Mouse (Mus musculus) forebrain, embryonic 15.5 days (tissue): ENCODE results near the gene Coro7. TPM values are rescaled to one million over a fixed set of nuclear protein-coding genes. Genes with fewer than 3 reads are reported as not detected.

Experiments
- ATAC-seq: fragments of 200-750 bp; cut with Nextera tagmentation; replicated peaks from 2 replicates; pipeline ENCODE4 v1.8.0; 2017; ENCODE audit warnings: mild to moderate bottlenecking, moderate TSS enrichment, moderate library complexity
- H3K27ac ChIP-seq: fragments of 300-500 bp; sonication (generic); replicated peaks from 2 replicates; pipeline ENCODE4 v1.5.1; 2015; ENCODE audit warnings: mild to moderate bottlenecking, inconsistent platforms
- H3K27me3 ChIP-seq: fragments of 300-500 bp; sonication (generic); 2 replicates; pipeline ENCODE4 v1.6.1; 2015; ENCODE audit warnings: inconsistent platforms
- H3K36me3 ChIP-seq: fragments of 300-500 bp; sonication (generic); 2 replicates; pipeline ENCODE4 v1.6.1; 2015; ENCODE audit warnings: mild to moderate bottlenecking, inconsistent platforms
- H3K4me1 ChIP-seq: fragments of 300-500 bp; sonication (generic); 2 replicates; pipeline ENCODE4 v1.6.1; 2015; ENCODE audit warnings: inconsistent platforms
- H3K4me2 ChIP-seq: fragments of 300-500 bp; sonication (generic); replicated peaks from 2 replicates; pipeline ENCODE4 v1.6.1; 2015; ENCODE audit warnings: mild to moderate bottlenecking, inconsistent platforms
- H3K4me3 ChIP-seq: fragments of 300-500 bp; sonication (generic); 2 replicates; pipeline ENCODE4 v1.5.1; 2015; ENCODE audit warnings: mild to moderate bottlenecking, inconsistent platforms
- H3K9ac ChIP-seq: fragments of 300-500 bp; sonication (generic); replicated peaks from 2 replicates; pipeline ENCODE4 v1.6.1; 2015; ENCODE audit warnings: mild to moderate bottlenecking, inconsistent platforms
- H3K9me3 ChIP-seq: fragments of 300-500 bp; sonication (generic); 2 replicates; pipeline ENCODE4 v1.6.1; 2016; ENCODE audit warnings: inconsistent platforms
- WGBS: fragments of 180-500 bp; shearing (Covaris S2); methylation state at CpG from one replicate; pipeline ENCODE4 v1.1.7; 2015; ENCODE audit warnings: mixed read lengths; 5-methylcytosine and 5-hydroxymethylcytosine counted together
- polyA plus RNA-seq: library from polyadenylated mRNA; unstranded; fragments of >200 nt; fragmentation: Nextera tagmentation; extraction: Ambion mirVana; gene quantifications from 2 replicates; pipeline ENCODE4 v1.2.1, GENCODE M21; 2015

Gene Coro7
- polyA plus RNA-seq, 1 experiment from 2014 or later = 25.0 TPM

DNA sequence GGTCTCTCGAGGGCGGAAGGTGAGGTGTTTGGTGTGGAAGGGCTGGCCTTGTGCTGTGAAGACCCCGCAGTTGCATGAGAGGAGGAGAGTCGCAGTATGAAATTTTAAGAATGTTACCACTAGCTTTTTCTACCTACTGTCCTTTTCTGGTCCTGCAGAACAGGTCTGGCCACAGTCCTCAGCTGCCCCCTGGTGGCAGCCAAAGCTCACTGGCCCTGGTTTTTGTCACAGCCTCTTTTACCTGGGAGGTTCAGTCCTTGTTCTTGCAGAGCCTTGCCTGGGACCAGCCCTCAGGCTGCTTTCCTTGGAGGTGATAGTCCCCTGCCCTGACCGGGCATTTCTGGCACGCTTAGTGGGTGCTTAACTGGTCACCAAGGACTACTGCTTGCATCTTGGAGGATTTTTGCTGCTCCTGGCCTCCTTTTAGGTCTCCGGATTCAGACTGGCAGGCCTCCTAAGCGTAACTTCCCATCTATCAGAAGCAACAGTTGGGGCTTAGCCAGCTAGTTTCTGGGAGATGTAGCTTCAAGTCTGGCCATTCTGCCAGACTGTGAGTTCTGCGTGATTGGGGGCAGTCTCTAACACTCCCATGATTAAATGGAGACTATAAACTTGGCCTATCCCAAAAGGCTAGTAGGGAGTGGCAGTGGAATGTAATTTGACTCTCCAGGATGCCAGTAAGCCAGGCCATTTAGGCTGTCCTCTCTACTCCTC lies 71.6 kb downstream of the Coro7 start:
- 51% methylated on average over 9 of the region's 9 CpGs for WGBS
- Histone ChIP-seq H3K27ac (no peak overlapping the region; the same call in 1 of the 2 replicates), H3K36me3 (peaks cover 20% of the 10 kb centered on the region), H3K9me3 (no peaks in the 10 kb centered on the region), H3K4me2 (no peak overlapping the region), H3K27me3 (no peaks in the 10 kb centered on the region), H3K9ac (no peak overlapping the region), H3K4me1 (peaks cover 28% of the 10 kb centered on the region), H3K4me3 (no peak overlapping the region)
- 0 out of 2 replicates have a peak, but pooled peaks have one; percentile 42 for ATAC-seq

DNA sequence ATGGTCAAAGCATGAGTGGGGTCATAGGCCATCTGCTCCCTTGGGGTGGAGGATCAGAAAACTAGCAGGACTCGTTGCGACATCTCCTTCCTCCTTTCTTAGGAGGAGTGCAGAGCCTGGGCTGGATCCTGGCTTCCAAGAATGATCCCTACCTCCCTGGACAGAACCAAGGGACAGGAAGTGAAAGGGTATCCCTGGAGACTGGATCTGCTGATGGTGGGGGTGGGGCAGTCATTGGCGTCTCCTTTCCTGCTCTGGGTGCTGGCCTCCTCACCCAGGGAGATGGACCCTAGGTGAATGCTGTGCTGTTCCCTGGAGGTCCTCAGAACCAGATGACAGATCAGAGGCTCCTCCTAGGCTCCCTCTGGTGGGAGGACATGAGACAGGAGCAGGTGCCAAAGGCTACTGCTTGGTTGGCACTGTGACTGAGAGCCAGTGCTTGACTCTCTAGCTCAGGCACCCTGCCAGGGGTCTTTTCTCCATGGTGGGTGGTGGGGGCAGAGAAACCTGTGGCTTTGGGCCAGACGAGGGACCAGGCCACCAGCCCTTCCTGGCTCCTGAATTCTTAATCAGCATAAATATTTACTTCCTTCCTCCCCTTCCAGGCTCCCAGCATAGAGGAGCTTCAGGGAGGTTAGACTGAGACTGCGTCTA lies 73.0 kb downstream of the Coro7 start:
- H3K36me3 ChIP-seq = peaks cover 10% of the 10 kb centered on the region
- peaks cover 38% of the 10 kb centered on the region for H3K4me1 ChIP-seq
- no peaks in the 10 kb centered on the region for H3K9me3 ChIP-seq
- H3K4me3 ChIP-seq = no peak overlapping the region
- WGBS = 46% methylated on average over 5 of the region's 5 CpGs
- H3K9ac ChIP-seq = no peak overlapping the region
- no peaks in the 10 kb centered on the region for H3K27me3 ChIP-seq
- no peak overlapping the region for H3K27ac ChIP-seq
- no peak overlapping the region for H3K4me2 ChIP-seq
- ATAC-seq = 0 out of 2 replicates have a peak, but pooled peaks have one; percentile 17

DNA sequence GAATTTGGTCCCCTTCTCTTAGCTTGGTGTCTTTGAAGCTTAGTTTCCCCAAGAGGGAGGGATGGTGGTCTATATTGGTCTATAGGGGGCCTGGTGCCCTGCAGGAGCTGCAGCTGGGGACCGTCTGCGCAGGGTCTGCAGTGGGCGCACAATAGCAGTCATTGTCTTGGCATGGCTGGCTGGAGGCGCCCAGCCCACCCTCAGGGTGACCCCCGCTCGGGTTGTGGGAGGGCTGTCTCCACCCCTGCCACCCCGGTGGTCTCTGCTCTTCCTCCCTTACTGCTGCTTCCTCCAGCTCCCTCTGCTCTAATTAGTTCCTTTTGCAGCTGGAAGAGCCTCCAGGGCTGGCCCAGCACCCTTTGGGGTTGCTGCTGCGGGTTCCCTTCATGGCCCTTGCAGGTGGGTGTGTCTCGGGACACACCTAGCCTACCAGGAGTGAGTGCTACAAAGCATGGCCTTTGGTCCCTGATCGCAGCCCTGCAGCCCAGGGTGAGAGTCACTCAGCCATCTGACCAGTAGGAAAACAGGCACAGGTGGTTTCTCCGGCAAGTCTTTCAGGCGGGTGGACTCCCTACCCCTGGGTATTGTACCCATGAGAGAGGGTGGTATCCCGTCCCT lies 74.0 kb downstream of the Coro7 start:
- Histone ChIP-seq H3K36me3 (peaks cover 5% of the 10 kb centered on the region; the same call in 1 of the 2 replicates), H3K4me3 (no peak overlapping the region), H3K9me3 (no peaks in the 10 kb centered on the region), H3K27ac (no peak overlapping the region), H3K9ac (no peak overlapping the region), H3K4me2 (no peak overlapping the region), H3K4me1 (peaks cover 38% of the 10 kb centered on the region), H3K27me3 (no peaks in the 10 kb centered on the region)
- 42% methylated on average over 13 of the region's 13 CpGs for WGBS
- ATAC-seq = no peak

DNA sequence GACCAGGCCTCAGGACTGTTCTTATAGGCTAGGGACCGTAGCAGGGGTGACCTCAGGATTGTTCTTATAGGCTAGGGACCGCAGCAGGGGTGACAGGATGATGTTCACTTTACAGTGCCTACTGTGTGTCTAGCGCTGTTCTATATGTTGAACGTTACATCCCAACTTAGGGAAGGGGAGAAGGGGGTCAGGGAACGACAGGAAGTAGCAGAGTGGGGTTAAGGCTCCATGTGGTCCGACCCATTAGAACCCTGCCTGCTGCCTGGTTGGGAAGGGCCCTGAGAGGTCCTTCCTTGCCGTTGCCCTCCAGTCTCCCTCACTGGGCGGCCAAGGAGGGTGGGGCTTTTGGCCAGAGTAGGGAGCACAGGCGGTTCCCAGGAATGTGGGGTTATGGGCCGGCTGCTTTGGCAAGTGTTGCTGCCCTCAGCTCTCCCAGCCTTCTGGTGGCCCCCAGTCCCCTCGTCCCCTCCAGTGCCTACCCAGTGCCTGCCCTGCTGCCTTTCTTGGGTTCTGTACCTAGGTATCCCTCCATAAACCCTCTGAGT lies 75.2 kb downstream of the Coro7 start:
- WGBS = 74% methylated on average over 11 of the region's 11 CpGs
- Histone ChIP-seq H3K36me3 (no peaks in the 10 kb centered on the region), H3K4me3 (no peak overlapping the region), H3K9ac (no peak overlapping the region), H3K4me2 (no peak overlapping the region), H3K27me3 (no peaks in the 10 kb centered on the region), H3K27ac (no peak overlapping the region), H3K9me3 (no peaks in the 10 kb centered on the region), H3K4me1 (peaks cover 41% of the 10 kb centered on the region)
- no peak for ATAC-seq

DNA sequence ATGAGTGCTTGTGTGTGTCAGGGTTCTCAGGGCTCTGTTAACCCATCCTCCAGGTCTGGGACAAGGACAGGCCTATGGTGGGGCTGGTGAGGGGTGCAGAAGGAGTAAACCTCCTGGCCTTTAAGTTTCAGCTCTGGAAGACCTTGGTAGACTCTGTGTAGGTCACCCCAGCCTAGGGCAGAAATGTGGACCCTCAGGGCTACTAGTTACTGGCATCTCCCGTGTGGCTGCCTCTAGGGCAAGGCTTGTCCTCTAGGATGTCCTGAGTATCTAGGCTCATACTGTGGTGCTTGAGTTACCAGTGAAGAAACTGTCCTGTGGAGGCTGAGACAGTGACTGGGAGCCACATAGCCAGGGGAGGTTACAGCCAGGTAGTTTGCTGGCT lies 76.1 kb downstream of the Coro7 start:
- no peak for ATAC-seq
- H3K4me2 ChIP-seq = no peak overlapping the region
- no peak overlapping the region for H3K9ac ChIP-seq
- H3K27me3 ChIP-seq = no peaks in the 10 kb centered on the region
- no peaks in the 10 kb centered on the region for H3K36me3 ChIP-seq
- H3K9me3 ChIP-seq = no peaks in the 10 kb centered on the region
- H3K27ac ChIP-seq = no peak overlapping the region
- H3K4me3 ChIP-seq = no peak overlapping the region
- peaks cover 50% of the 10 kb centered on the region for H3K4me1 ChIP-seq
- WGBS = 67% methylated on average over 1 of the region's 1 CpGs

DNA sequence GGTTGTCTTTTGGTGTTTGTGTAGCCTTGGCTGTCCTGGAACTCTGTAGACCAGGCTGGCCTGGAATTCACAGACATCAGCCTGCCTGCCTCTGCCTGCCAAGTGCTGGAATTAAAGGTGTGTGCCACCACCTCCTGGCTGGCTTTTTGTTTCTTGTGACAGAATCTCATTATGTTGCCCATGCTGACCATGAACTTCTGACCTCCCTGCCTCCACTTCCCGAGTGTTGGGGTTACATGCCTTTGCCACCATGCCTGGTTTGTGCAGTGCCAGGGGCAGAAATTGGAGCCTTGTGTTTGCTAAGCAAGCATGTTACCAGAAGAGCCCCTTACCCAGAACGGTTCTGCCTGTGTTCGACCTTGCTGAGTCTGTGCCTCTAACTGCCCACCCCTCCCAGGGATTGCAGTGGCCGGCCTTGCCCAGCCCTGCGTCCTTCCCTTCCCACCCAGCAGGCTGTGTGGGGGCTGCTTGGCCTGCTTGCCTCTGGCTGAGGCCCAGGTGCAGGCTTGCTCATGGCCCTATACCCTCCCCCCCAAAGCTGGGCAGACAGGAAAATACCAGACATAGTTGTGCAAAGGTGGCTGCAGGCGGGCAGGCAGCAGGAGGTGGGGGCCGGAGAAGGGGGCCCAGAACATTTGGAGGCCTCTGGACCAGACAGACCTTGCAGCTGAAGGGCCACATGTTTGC lies 76.7 kb downstream of the Coro7 start:
- WGBS = 43% methylated on average over 7 of the region's 7 CpGs
- peaks cover 55% of the 10 kb centered on the region for H3K4me1 ChIP-seq
- no peaks in the 10 kb centered on the region for H3K9me3 ChIP-seq
- ATAC-seq = no peak
- no peak overlapping the region for H3K4me3 ChIP-seq
- no peaks in the 10 kb centered on the region for H3K27me3 ChIP-seq
- H3K4me2 ChIP-seq = no peak overlapping the region
- H3K9ac ChIP-seq = no peak overlapping the region
- no peaks in the 10 kb centered on the region for H3K36me3 ChIP-seq
- no peak overlapping the region for H3K27ac ChIP-seq

DNA sequence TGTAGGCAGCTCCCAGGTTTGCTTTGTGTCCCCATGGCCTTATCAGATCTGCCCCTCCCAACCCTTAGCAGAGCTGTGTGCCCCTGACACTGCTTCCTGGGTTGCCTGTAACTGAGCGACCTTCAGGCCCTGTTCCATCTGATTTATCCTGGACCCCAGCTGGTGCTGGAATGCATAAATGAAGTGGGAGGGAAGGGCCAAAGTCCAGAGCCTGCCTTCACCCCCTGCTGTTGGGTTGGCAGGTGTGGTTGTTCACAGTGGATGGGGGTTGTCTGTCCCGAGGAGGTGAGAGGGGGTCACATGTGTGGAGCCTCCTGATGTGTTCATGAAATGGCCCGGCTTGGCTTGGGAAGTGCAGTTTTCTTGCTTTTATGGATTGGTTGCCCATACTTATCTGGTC lies 77.4 kb downstream of the Coro7 start:
- ATAC-seq = no peak

DNA sequence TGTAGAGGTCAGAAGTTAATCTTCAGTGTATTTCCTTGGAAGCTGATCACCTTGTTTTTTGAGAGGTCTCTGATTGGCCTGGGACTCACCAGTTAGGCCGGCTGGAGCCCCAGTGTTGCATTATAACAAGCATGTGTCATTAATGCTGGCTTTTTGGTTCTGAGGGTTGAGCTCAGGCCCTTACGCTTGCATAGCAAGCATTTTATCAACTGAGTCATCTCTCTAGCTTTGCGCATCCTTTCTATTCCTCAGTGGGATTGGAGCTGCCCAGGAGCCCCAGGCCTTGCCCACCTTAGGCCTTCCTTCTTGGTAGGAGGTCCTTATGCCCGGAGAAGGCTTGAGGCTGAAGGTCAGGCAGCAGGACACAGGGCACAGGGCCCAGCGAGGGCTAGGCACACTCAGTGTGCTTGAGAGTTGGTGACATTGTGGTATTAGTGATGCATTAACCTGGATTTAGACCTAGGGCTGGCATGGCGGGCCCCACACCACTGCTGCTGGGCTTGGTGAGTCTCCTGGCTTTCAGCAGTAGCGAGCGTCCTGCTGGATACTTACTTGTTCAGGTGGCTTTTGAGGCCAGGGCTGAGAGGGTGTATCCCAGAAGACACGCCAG lies 78.8 kb downstream of the Coro7 start:
- Histone ChIP-seq H3K27ac (no peak overlapping the region), H3K27me3 (no peaks in the 10 kb centered on the region), H3K9me3 (no peaks in the 10 kb centered on the region), H3K4me2 (no peak overlapping the region), H3K4me1 (peaks cover 61% of the 10 kb centered on the region), H3K4me3 (no peak overlapping the region), H3K9ac (no peak overlapping the region), H3K36me3 (no peaks in the 10 kb centered on the region)
- ATAC-seq = no peak
- 87% methylated on average over 9 of the region's 9 CpGs for WGBS

More for the DNA sequence above, 77.4 kb downstream of the Coro7 start:
- Histone ChIP-seq H3K4me1 (peaks cover 58% of the 10 kb centered on the region), H3K27me3 (no peaks in the 10 kb centered on the region), H3K9ac (no peak overlapping the region), H3K4me2 (no peak overlapping the region), H3K9me3 (no peaks in the 10 kb centered on the region), H3K27ac (no peak overlapping the region), H3K4me3 (no peak overlapping the region), H3K36me3 (no peaks in the 10 kb centered on the region)
- WGBS = 20% methylated on average over 3 of the region's 3 CpGs

DNA sequence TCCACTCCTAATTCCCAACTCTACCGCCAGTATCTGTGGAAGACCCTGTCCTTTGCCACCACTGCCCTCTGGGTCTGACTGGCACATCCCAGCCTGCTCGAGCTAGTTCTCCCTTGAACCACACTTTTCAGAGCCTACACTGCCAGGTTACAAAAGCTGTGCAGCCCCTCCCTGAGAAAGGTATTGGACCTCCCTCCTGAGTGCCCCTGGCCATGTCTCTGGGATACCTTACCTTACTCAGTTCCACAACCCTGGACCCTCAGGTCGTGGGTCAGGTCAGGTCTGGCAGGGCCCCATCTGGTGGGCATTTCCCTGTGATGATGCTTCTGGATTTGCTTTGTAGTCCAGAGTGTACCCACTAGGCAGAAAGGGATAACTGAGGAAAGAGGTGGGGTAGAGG lies 80.0 kb downstream of the Coro7 start:
- WGBS = 80% methylated on average over 3 of the region's 3 CpGs
- no peak overlapping the region for H3K27ac ChIP-seq
- no peak for ATAC-seq
- H3K27me3 ChIP-seq = no peaks in the 10 kb centered on the region
- H3K9ac ChIP-seq = no peak overlapping the region
- H3K36me3 ChIP-seq = no peaks in the 10 kb centered on the region
- H3K4me2 ChIP-seq = no peak overlapping the region
- no peak overlapping the region for H3K4me3 ChIP-seq
- H3K9me3 ChIP-seq = no peaks in the 10 kb centered on the region
- H3K4me1 ChIP-seq = peaks cover 60% of the 10 kb centered on the region

DNA sequence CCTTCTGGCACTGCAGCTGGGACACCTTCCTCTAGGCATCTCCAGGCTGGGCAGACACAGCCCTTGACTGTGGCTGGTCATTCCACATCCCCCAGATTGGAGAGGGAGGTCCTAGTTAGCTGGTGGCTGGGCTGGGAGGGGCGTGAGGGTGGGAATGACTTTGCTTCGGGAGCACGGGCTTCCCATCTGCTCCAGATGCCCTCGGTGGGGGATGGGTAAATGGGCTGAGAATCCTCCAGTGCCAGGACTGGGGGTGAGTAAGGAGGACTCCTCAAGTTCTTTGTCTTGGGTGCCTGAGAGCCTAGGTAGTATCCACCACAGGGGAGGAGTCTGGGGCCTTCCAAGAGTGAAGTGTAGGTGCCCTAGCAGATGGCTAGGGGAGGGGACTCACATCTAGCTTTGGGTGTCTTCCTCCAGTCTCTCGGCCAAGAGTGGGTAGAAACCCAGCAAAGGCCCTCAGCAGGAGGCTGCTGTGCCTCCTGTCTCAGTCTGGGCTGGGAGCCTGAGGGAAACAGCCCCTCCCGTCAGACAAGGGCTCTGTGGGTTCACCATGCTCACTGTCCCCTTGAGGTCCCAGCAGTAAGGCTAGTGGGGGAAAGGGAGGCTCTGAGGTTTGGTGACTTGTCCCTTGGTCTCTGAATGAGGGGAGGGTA lies 80.6 kb downstream of the Coro7 start:
- no peak overlapping the region; the same call in 1 of the 2 replicates for H3K27ac ChIP-seq
- WGBS = 34% methylated on average over 6 of the region's 6 CpGs
- no peak for ATAC-seq
- H3K9me3 ChIP-seq = no peaks in the 10 kb centered on the region
- H3K4me2 ChIP-seq = no peak overlapping the region
- no peaks in the 10 kb centered on the region for H3K27me3 ChIP-seq
- H3K9ac ChIP-seq = no peak overlapping the region
- peaks cover 60% of the 10 kb centered on the region for H3K4me1 ChIP-seq
- no peaks in the 10 kb centered on the region for H3K36me3 ChIP-seq
- H3K4me3 ChIP-seq = no peak overlapping the region

DNA sequence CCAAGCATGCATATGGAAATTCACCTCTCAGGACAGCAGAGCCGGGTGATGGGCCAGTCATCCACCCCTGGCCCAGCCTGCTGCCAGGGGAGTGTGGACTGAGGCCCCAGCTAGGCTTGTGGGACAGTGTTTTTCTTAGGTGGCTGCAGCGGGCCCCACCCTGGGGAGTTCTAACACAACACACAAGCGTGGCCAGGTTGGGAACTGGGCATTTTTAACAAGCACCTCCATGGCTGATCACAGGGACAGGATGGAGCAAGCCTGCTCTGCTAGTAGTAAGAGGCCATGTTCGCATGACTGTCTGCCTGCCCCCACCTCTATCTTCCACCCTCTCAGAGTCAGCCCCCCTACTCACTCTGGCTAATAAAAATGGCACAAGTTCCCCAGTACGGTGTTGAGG lies 81.5 kb downstream of the Coro7 start:
- Histone ChIP-seq H3K9me3 (no peaks in the 10 kb centered on the region), H3K4me3 (no peak overlapping the region), H3K27ac (0 out of 2 replicates have a peak overlapping the region, but pooled peaks have one; percentile 11), H3K4me1 (peaks cover 66% of the 10 kb centered on the region), H3K27me3 (no peaks in the 10 kb centered on the region), H3K9ac (no peak overlapping the region), H3K4me2 (no peak overlapping the region), H3K36me3 (no peaks in the 10 kb centered on the region)
- WGBS = 70% methylated on average over 5 of the region's 5 CpGs
- ATAC-seq = no peak
